Mouse (Mus musculus) bone marrow, adult 2 months (tissue): ENCODE results near the gene Sp4. TPM values are rescaled to one million over a fixed set of nuclear protein-coding genes. Genes with fewer than 3 reads are reported as not detected.

Experiments used
- H3K27ac ChIP-seq: fragments of 200-500 bp; 2 replicates; pipeline ENCODE4 v1.5.1; 2012; ENCODE audit warnings: low read depth, mild to moderate bottlenecking, control low read depth, inconsistent platforms, low read length; ENCODE audit not compliant: control insufficient read depth, poor library complexity, insufficient read depth
- H3K4me1 ChIP-seq: fragments of 200-500 bp; 2 replicates; pipeline ENCODE4 v1.6.1; 2011; ENCODE audit warnings: low read length; ENCODE audit not compliant: control insufficient read depth, insufficient read depth
- H3K4me3 ChIP-seq: fragments of 200-500 bp; replicated peaks from 2 replicates; pipeline ENCODE3; 2011; ENCODE audit warnings: mild to moderate bottlenecking, low read depth, low read length, control low read depth; ENCODE audit not compliant: control insufficient read depth
- CTCF ChIP-seq: fragments of 200-500 bp; IDR thresholded peaks from 2 replicates; pipeline ENCODE4 v1.5.1; 2011; ENCODE audit warnings: low read length, control low read depth; ENCODE audit not compliant: control insufficient read depth, insufficient read depth
- POLR2A ChIP-seq: fragments of 200-500 bp; IDR thresholded peaks from 2 replicates; pipeline ENCODE4 v1.6.1; 2011; ENCODE audit warnings: low read depth, mild to moderate bottlenecking, control low read depth, low read length, borderline replicate concordance; ENCODE audit not compliant: control insufficient read depth
- WGBS: fragments of 180-500 bp; shearing (Covaris S2); methylation state at CpG from one replicate; pipeline ENCODE4 v1.1.7; 2018; 5-methylcytosine and 5-hydroxymethylcytosine counted together
- polyA plus RNA-seq: library from polyadenylated mRNA; stranded (reverse); fragments of >200 nt; gene quantifications from 2 replicates; pipeline ENCODE4 v1.2.4, GENCODE M21; 2011; ENCODE audit warnings: low replicate concordance; ENCODE audit not compliant: missing spikeins, insufficient read depth, insufficient read length

Gene Sp4
- polyA plus RNA-seq, 1 experiment, result 11.0 TPM

GRCm38 (mm10) chr12:118313805-118314476 is 12.7 kb upstream of the Sp4 start:
- Histone ChIP-seq H3K27ac (no peak overlapping the region), H3K4me1 (no peaks in the 10 kb centered on the region), H3K4me3 (no peak overlapping the region)
- TF ChIP-seq CTCF (no peak), POLR2A (no peak)
- WGBS, result 75% methylated on average over 3 of the region's 3 CpGs

- Histone ChIP-seq H3K4me1 (no peaks in the 10 kb centered on the region; the same call in 1 of the 2 replicates), H3K4me3 (no peak overlapping the region), H3K27ac (no peak overlapping the region)
- 62% methylated on average over 3 of the region's 3 CpGs for WGBS
- no peak for TF ChIP-seq POLR2A
- TF ChIP-seq CTCF, result no peak
Measured at GRCm38 (mm10) chr12:118303586-118303985, 2.3 kb upstream of the Sp4 start.

GRCm38 (mm10) chr12:118303066-118303465 is 1.8 kb upstream of the Sp4 start:
- H3K4me1 ChIP-seq, result no peaks in the 10 kb centered on the region; the same call in 1 of the 2 replicates
- H3K4me3 ChIP-seq, result peak overlapping the region; percentile 20
- no peak overlapping the region for H3K27ac ChIP-seq
- TF ChIP-seq POLR2A, result no peak
- WGBS, result 71% methylated on average over 5 of the region's 5 CpGs

GRCm38 (mm10) chr12:118301866-118302835 is 911 bp upstream of the Sp4 start:
- Histone ChIP-seq H3K4me3 (peak overlapping the region; percentile 85), H3K4me1 (no peaks in the 10 kb centered on the region; the same call in 1 of the 2 replicates), H3K27ac (peak overlapping the region; percentile 92)
- under 1% methylated on average over 73 of the region's 74 CpGs for WGBS
- peak; percentile 58; the same call in 1 of the 2 replicates for TF ChIP-seq POLR2A
- TF ChIP-seq CTCF, result no peak

GRCm38 (mm10) chr12:118300754-118301071 is 527 bp downstream of the Sp4 start:
- Histone ChIP-seq H3K4me3 (peak overlapping the region; percentile 63), H3K27ac (peak overlapping the region; percentile 92), H3K4me1 (no peaks in the 10 kb centered on the region; the same call in 1 of the 2 replicates)
- 0% methylated on average over 13 of the region's 13 CpGs for WGBS
- TF ChIP-seq POLR2A (no peak), CTCF (no peak)

GRCm38 (mm10) chr12:118299956-118300355 is 1.3 kb downstream of the Sp4 start:
- no peaks in the 10 kb centered on the region; the same call in 1 of the 2 replicates for H3K4me1 ChIP-seq
- TF ChIP-seq CTCF (no peak), POLR2A (no peak)
- H3K4me3 ChIP-seq, result peak overlapping the region; percentile 42
- WGBS, result 46% methylated on average over 6 of the region's 6 CpGs
- H3K27ac ChIP-seq, result no peak overlapping the region

GRCm38 (mm10) chr12:118299172-118299571 is 2.1 kb downstream of the Sp4 start:
- Histone ChIP-seq H3K4me1 (no peaks in the 10 kb centered on the region; the same call in 1 of the 2 replicates), H3K4me3 (no peak overlapping the region), H3K27ac (no peak overlapping the region)
- 92% methylated on average over 9 of the region's 9 CpGs for WGBS
- TF ChIP-seq CTCF, result no peak
- TF ChIP-seq POLR2A, result no peak

GRCm38 (mm10) chr12:118298516-118298915 is 2.7 kb downstream of the Sp4 start:
- WGBS, result 88% methylated on average over 2 of the region's 2 CpGs
- Histone ChIP-seq H3K4me1 (no peaks in the 10 kb centered on the region; the same call in 1 of the 2 replicates), H3K27ac (no peak overlapping the region), H3K4me3 (peak overlapping the region; percentile 0)
- no peak for TF ChIP-seq POLR2A
- TF ChIP-seq CTCF, result no peak
